Mouse (Mus musculus) heart, postnatal 25 days (tissue): ENCODE measurements around the gene Zfp768. TPM values are rescaled to one million over a fixed set of nuclear protein-coding genes. Genes with fewer than 3 reads are reported as not detected.
A peak's percentile ranks its signal among the peaks of the same experiment; 100 is the strongest.
"Not testable (repeated sequence)": the region's sequence is repeated elsewhere in the genome, so short reads cannot be mapped to it uniquely, and the experiment has no call there.

ENCODE experiments used
- DNase-seq: peaks from one replicate; pipeline ENCODE4 v3.0.0; 2022; ENCODE audit warnings: low spot score
- intact Hi-C: fragments of 180-260 bp; cut with DNase I; formaldehyde crosslinking; loops from one replicate; pipeline ENCODE4 v1.15.1; 2025
- total RNA-seq, 2 experiments: library from RNA; stranded (reverse); gene quantifications; 2 replicates each; pipeline ENCODE4 v1.2.3; 2021

The Zfp768 gene
- total RNA-seq, 2 experiments from 2014 or later, result 35.4 to 41.3 TPM

DNA sequence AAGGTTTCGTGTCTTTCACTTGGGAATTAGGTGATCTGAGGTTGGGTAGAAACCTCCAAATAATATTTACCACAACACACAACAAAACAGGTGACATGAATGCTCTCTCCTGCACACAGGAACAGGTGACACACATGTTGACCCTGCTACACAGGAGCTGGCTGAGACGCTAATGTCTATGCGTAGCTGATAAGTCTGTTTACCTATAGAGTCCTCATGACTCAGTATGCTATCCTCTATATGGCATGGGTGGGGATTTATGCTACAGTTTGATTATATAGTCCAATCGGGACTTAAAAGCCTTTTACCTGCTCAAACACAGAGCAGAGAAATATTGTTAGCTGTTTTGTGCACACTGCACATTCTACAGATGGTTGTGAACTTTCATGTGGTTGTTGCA lies 14.9 kb upstream of the Zfp768 start:
- intact Hi-C loops, result loop anchor here (5.0 kb wide), 2 partner anchors 47 to 122 kb away; partner anchors contain the start of gene Zfp764
- no peak for DNase-seq

DNA sequence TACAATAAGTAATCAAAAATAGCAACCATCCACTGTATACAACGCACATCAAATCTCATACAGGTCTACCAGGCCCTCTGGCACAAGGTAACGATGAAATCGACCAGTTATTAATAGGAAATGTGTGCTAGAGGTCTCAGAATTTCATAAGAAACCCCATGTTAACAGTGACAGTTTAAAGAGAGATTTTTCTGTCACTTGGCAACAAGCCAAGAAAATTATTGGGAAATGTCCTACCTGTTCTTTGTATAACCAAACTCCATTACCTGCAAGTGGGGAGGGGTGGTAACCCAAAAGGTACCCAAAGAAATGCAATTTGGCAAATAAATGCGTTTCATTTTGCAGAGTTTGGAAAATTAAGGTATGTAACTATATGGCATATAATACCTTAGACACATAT lies 13.1 kb upstream of the Zfp768 start:
- intact Hi-C loops, result no loop called here
- DNase-seq, result no peak

DNA sequence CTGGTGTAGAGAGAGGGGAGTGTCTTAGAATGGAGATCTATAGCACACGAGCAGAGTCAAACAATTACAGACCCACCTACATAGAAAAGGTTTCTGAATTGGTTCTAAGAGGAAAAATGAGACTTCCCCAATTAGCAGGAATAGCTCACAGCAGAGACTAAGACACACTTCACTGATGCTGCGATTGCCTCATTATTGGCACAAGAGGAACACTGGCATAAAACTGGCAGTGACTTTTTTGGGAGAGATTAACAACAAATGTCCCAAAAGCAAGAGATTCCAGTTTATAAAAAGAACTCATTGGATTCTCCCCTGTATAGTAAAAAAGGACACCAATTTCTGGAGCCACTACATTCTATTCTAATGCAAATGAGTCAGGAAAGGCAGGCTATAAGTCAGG lies 12.5 kb upstream of the Zfp768 start:
- intact Hi-C loops, result no loop called here
- no peak for DNase-seq

DNA sequence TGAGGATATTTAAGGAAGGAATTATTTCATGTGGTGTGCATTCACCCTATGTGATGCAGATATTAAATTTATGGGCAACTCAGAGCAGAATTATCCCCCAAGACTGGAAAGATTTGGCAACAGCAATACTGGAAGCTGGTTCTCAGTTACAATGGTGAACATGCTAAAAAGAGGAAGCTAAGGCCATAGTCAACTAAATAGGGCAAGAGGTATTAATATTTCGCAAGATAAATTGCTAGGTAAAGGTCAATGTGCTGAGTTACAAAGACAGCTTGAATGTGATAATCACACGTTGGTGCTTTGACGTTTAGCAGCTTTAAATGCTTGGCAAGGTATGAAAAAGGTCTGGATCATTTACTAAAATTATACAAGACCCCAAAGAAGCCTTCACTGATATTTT lies 10.4 kb upstream of the Zfp768 start:
- intact Hi-C loops, result no loop called here
- no peak for DNase-seq

DNA sequence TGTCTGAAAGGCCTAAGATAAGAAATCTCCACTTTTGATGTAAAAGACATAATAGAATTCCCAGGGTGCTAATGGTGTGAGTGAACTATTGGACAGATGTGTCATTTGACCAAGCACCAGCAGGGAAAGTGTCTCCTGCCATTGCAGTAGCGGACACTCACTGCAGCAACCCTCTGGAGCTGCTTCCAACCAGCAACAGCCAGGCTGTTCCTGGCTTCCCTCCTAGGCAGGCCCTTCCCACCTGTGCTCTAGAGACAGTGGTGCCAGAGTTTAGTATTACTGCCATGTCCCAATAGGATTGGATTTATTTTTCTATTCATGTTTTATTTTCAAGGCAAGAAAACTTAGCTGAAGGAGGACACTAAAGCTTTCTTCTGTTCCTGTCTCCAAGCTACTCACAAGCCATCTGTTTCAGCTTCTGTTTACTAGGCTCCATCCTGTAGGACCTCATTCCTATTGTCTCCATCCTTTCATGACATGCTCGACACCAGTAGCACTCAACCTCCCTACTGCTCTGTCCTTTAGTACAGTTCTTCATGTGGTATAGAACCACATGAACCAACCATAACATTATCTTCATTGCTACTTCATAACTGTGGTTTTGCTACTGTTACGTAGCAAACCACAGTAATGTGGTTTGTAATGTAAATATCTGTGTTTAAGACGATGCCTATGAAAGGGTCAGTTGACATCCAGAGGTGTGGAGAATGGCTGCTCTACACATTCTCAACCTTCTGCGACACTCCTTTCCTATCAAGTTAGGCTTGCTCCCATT lies 6.0 kb upstream of the Zfp768 start:
- DNase-seq, result no peak
- intact Hi-C loops, result no loop called here

DNA sequence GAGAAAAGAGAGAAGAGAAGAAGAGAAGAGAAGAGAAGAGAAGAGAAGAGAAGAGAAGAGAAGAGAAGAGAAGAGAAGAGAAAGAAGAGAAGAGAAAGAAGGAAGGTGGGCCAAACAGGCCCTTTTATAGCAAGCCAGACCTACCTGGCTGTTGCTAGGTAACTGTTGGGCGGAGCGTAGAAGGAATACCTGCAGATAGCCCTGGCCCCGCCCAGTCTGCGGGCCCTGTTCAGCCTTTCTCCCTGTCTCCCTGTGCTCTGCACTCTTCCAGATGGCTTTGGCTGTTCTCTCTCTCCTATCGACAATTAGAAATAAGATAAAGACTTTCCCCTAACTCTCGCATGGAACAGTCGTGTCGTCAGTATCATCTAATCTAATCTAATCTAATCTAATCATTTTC lies 1.3 kb upstream of the Zfp768 start:
- no peak for DNase-seq
- intact Hi-C loops, result no loop called here

DNA sequence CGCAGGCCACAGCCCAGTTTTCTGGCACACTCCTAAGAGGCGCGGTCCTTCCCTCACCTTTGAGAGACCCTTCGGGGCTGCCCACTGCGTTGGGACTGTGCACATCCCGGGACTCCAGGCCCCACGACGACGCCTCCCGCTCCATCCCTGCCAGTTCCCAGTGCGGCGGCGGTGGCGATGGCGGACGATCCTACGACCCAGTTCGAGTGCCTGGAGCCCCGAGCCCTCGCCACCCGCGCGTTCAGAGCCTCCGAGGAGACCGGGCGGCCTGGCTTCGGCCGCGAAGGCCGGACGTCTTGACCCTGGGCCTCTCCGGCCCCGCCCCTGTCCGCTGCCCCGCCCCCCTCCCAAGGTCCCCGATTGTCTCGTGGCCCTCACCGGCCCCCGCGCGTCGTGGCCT lies 297 bp downstream of the Zfp768 start:
- DNase-seq, result no peak
- intact Hi-C loops, result no loop called here

DNA sequence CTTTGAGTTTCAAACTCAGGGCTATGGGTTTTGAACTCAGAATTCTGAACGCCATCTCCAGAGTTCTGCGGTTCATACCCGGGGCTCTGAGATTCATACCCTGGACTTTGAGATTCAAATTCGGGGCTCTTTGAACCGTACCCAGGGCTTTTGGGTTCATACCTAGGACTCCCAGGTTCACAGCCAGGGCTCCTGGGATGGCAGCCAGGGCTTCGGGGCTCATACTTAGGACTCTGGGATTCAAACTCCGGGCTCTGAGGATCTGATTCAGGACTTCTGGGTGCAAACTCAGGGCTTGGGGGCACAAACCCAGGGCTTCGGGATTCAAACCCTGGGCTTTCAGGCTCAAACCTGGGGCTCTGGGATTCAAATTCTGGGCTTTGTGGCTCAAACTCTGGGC lies 1.0 kb downstream of the Zfp768 start:
- no peak for DNase-seq
- intact Hi-C loops, result loop anchor here (5.0 kb wide), 1 partner anchor 82 kb away; the partner anchor contains the start of gene Dctpp1

DNA sequence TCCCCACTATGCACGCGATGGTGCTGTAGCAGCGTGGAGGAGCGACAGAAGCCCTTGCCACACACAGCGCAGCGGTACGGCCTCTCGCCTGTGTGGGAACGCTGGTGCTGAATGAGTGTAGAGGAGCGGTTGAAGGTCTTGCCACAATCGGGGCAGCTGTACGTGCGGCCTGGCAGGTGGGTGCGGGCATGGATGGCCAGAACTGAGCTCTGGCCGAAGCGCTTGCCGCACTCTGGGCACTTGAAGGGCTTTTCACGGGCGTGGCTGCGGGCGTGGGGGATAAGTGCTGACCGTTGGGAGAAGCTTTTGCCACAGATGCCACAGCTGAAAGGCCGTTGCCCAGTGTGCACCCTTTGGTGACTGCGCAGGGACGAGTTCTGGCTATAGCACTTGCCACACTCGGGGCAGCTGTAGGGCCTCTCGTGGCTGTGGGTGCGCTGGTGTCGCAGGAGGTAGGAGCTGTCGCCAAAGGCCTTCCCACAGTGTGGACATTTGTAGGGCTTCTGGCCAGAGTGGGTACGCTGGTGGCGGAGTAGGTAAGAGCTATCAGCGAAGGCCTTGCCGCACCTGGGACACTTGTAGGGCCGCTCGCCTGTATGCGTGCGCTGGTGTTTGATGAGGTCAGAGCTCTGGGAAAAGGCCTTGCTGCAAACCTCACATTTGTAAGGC lies 1.9 kb downstream of the Zfp768 start:
- intact Hi-C loops, result loop anchor here (5.0 kb wide), 1 partner anchor 81 kb away; the partner anchor contains the start of gene Dctpp1
- DNase-seq, result no peak

DNA sequence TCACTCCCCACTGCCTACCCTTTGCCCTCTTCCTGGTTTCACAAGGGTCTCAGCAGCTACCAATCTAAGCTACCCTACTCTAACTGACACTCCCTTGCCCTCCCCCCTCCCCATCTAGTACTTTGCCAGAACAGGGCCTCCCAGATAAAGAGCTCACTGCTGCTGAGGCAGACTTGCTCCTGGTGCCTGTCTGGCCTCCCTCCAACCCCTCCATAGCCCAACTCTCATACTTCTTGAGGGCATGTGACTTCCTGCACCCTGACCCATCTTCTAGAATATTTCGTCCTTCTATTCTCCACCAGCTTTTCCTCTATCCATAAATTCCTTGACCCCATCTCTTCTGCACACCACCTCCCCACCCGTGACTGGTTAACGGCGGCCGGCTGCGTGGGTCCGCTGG lies 2.5 kb downstream of the Zfp768 start:
- no peak for DNase-seq
- intact Hi-C loops, result loop anchor here (5.0 kb wide), 1 partner anchor 81 kb away; the partner anchor contains the start of gene Dctpp1

DNA sequence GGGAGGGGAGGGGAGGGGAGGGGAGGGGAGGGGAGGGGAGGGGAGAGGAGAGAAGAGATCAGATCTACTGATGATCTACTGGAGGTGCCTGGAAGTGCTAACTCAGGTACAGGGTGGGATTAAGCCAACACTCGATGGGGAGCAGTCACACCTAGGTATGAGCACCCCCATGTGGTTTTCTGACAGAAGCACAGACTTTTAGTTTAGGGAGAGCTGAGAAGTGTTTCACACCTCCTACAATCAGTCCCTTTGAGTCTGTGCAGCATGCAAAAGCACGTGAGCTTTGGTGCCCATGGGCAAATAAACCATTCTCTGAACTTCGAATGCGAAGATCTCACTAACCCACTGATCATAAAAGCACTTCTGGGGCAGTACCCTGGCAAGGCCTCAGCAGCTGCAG lies 3.1 kb downstream of the Zfp768 start:
- no peak for DNase-seq
- intact Hi-C loops, result loop anchor here (5.0 kb wide), 1 partner anchor 80 kb away; the partner anchor contains the start of gene Dctpp1

DNA sequence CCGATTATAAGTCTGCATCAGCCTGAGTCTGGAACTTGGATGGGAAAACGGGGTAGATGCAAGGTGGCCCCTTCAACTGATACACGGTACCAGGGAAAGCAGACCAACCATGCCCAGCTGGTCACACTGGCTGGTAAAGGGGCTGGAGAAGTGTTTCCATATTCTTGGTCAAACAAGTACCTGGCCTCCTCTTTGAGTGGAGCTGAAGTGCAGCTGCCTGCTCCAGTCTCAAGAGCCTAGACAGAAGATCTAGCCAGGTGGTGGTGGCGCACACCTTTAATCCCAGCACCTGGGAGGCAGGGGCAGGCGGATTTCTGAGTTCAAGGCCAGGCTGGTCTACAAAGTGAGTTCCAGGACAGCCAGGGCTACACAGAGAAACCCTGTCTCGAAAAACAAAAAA lies 3.5 kb downstream of the Zfp768 start:
- intact Hi-C loops, result loop anchor here (5.0 kb wide), 1 partner anchor 80 kb away; the partner anchor contains the start of gene Dctpp1
- not testable (repeated sequence) for DNase-seq

DNA sequence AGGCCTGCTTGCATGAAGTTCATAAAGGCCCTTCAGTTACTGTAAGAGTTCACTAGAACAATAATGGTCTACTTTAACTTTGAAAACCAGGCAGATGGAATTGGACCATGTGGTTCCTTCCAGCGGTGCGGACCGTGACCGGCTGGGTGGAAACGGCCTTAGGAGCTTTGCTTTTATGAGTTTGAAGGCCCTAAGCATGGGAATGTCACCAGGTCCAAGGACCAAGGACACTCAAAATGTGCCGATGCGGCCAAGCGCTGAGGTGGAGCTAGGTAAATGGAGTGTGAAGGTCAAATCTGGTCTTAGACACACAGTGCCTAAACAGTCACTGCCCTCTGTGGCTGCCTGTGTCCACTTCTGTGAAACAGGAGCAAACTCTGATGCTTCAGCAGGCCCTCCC lies 4.0 kb downstream of the Zfp768 start:
- DNase-seq, result no peak
- intact Hi-C loops, result loop anchor here (5.0 kb wide), 1 partner anchor 79 kb away; the partner anchor contains the start of gene Dctpp1

DNA sequence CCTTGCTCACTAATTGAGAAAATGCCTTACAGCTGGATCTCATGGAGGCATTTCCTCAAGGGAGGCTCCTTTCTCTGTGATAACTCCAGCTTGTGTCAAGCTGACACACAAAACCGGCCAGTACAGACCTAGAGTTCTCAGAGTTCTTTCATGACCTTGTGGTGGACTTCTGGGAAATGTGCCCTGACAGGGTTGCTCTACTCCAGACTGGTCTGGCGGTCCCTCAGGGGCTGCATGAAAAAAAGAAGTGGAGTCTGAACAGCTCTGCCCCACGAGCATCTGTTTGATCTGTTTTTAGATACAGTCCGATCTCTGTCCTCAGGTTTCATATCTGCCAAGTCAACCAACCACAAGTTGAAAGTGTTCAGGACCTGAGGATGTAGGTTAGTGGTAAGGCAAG lies 7.8 kb downstream of the Zfp768 start:
- no peak for DNase-seq
- intact Hi-C loops, result no loop called here

DNA sequence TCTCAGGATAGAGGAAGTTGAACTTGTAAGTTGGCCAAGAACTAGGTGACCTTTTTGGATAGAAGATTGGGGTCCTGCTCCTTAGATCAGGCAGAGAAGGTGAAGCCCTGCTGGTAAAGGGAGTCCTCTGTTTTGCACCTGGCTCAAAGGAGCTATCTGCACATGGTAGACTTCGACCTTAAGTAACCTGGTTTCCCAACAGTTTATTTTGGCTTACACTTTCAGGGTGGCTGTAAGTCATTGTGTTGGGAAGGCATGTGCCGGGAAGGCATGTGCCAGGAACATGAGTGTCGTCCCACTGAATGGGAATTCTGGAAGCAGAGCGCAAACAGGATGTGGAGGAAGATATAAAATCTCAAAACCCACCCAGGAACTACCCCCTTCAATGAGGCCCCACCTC lies 9.8 kb downstream of the Zfp768 start:
- DNase-seq, result no peak
- intact Hi-C loops, result no loop called here

DNA sequence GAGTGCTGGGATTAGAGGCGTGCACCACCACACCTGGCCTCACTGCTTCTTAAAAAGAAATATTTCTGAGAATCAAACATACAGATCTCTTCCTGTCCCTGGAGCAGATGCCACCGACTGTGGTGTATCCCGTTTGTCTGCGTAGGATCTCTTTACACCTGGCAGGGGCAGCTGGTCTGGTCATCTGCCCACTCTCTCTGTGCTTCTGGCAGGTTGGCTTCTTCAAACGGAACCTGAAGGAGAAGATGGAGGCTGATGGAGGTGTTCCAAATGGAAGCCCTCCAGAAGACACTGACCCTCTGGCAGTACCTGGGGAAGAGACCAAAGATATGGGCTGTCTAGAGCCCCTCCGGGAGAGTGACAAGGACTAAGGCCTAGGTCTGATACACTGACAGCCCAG lies 12.1 kb downstream of the Zfp768 start:
- intact Hi-C loops, result no loop called here
- DNase-seq, result no peak

DNA sequence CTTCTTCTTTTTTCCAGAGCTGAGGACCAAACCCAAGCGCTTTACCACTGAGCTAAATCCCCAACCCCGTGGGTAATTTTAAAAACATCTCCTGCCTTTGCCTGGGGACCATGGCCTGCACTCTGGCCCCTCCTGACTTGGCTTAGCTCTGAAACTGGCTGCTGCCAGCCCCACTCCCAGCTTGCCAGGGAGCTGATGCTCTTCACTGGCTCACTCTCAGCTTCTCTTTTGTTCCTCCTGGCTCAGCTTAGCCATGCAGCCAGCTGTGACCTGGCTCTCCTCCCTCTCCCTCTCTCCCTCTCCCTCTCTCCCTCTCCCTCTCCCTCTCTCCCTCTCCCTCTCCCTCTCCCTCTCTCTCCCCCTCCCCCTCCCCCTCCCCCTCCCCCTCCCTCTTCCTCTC lies 18.7 kb downstream of the Zfp768 start:
- intact Hi-C loops, result no loop called here
- DNase-seq, result peak; percentile 56

DNA sequence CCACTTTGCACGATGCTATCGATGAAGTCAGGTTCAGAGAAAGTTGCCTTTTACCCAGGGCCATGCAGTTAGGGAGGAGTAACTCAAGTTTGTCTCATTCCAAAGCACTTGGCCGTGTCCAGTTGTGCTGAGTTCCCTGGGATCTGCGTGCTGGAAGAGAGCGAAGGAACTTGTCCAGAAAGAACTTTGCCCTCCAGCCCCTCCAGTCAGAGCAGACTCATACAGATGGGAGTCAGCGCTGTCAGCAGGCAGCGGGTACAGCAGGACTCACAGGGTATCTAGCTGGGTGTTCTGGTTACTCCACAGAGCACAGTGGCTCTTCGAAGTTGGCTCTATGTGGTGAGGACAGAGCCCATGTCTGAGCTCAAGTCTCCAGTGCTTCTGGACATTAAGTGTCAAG lies 19.8 kb downstream of the Zfp768 start:
- no peak for DNase-seq
- intact Hi-C loops, result no loop called here

DNA sequence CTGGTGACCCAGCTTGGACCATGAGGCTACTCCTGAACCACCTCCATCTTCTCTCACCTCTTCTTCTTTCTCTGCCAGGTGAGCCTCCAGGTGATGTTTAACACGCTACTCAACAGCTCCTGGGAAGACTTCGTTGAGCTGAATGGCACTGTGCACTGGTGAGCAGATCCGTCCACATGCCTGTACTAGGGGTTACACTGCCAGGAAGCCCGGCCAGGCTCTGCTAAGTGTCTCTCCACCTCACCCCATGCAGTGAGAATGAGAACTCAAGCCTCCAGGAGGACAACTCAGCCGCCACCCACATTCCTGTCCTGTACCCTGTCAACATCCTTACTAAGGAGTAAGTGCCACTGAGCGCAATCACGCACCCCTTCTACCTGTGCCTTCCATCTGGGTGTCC lies 20.4 kb downstream of the Zfp768 start:
- DNase-seq, result no peak
- intact Hi-C loops, result no loop called here

DNA sequence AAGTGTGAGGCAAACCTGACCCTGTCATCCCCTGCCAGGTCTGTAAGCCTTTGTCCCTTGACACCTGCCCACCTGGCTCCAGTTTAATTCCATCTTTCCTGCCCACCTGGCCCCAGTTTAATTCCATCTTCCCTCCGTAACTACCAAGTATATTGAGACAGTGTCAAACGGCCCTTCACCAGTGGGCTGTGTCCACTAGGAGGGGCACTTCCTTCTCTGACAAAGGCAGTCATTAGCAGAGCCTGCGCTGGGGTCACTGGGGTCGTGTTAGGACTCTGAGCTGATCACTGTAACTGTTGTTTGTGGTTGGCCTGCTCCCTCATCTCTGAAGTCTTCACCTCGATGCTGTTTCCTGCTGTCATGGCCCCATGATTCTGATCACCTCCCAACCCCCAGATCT lies 23.3 kb downstream of the Zfp768 start:
- no peak for DNase-seq
- intact Hi-C loops, result no loop called here

DNA sequence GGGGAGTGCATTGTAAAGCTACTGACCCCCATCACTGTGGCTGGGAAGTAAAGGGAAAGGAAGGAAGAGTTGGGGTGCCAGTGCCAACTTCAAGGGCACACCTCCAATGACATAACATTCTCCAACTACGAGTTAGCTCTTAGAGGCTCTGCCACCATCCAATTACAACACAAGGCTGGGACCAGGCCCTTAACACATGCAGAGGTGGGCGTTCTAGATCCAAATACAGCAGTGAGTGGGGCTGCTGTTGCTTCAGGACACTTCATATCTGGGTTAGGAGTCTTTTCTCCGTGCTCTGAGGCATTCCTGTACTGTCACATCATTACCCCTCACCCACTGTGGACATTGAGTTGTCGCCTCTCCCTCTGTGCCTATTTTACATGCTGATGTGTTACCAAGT lies 24.3 kb downstream of the Zfp768 start:
- intact Hi-C loops, result no loop called here
- no peak for DNase-seq
